Mouse (Mus musculus) thymus, adult 2 months (tissue): ENCODE results near the gene Lmo7. TPM values are rescaled to one million over a fixed set of nuclear protein-coding genes. Genes with fewer than 3 reads are reported as not detected.

ENCODE experiments used
- DNase-seq: peaks from one replicate; pipeline ENCODE4 v3.0.0; 2021
- H3K27ac ChIP-seq: fragments of 200-500 bp; 2 replicates; pipeline ENCODE4 v1.5.1; 2012; ENCODE audit warnings: low read length, control low read depth; ENCODE audit not compliant: control insufficient read depth, insufficient read depth
- H3K27me3 ChIP-seq: fragments of 200-500 bp; 2 replicates; pipeline ENCODE4 v1.6.1; 2012; ENCODE audit warnings: mild to moderate bottlenecking, low read length, moderate library complexity, mixed read lengths; ENCODE audit not compliant: control insufficient read depth, insufficient read depth
- H3K36me3 ChIP-seq: fragments of 200-500 bp; 2 replicates; pipeline ENCODE4 v1.6.1; 2012; ENCODE audit warnings: mild to moderate bottlenecking, low read length, moderate library complexity; ENCODE audit not compliant: control insufficient read depth, insufficient read depth
- H3K4me1 ChIP-seq: fragments of 200-500 bp; replicated peaks from 2 replicates; pipeline ENCODE4 v1.6.1; 2012; ENCODE audit warnings: low read length; ENCODE audit not compliant: control insufficient read depth, insufficient read depth
- H3K4me3 ChIP-seq: fragments of 200-500 bp; 2 replicates; pipeline ENCODE4 v1.5.1; 2012; ENCODE audit warnings: mild to moderate bottlenecking, low read length, control low read depth, moderate library complexity; ENCODE audit not compliant: control insufficient read depth, insufficient read depth
- CTCF ChIP-seq: fragments of 200-500 bp; IDR thresholded peaks from 2 replicates; pipeline ENCODE4 v1.5.1; 2012; ENCODE audit warnings: mild to moderate bottlenecking, control low read depth, low read length, moderate library complexity, borderline replicate concordance; ENCODE audit not compliant: control insufficient read depth, poor library complexity, insufficient read depth; ENCODE audit errors: extremely low read depth
- POLR2A ChIP-seq: fragments of 200-500 bp; IDR thresholded peaks from 2 replicates; pipeline ENCODE4 v1.6.1; 2012; ENCODE audit warnings: mild to moderate bottlenecking, low read length, control low read depth, moderate library complexity; ENCODE audit not compliant: control insufficient read depth, poor library complexity, insufficient read depth; ENCODE audit errors: extremely low read depth
- WGBS: fragments of 180-500 bp; shearing (Covaris S2); methylation state at CpG from one replicate; pipeline ENCODE4 v1.1.7; 2018; 5-methylcytosine and 5-hydroxymethylcytosine counted together
- polyA plus RNA-seq: library from polyadenylated mRNA; depleted of rRNA; stranded (reverse); fragments of >200 nt; gene quantifications from 2 replicates; pipeline ENCODE4 v1.2.3, GENCODE M21; 2012

Lmo7 gene
- polyA plus RNA-seq, 1 experiment, result 13.2 TPM

GRCm38 (mm10) chr14:101836401-101836800, 106.6 kb downstream of the Lmo7 start:
- no peak overlapping the region for H3K27ac ChIP-seq
- 91% methylated on average over 2 of the region's 2 CpGs for WGBS
- H3K4me3 ChIP-seq, result no peak overlapping the region
- H3K27me3 ChIP-seq, result no peaks in the 10 kb centered on the region
- no peak for TF ChIP-seq POLR2A
- TF ChIP-seq CTCF, result no peak
- H3K36me3 ChIP-seq, result no peaks in the 10 kb centered on the region
- H3K4me1 ChIP-seq, result no peaks in the 10 kb centered on the region
- DNase-seq, result no peak

- Histone ChIP-seq H3K27ac (no peak overlapping the region), H3K36me3 (no peaks in the 10 kb centered on the region), H3K4me1 (0 out of 2 replicates have a peak, but pooled peaks cover 2% of the 10 kb centered on the region), H3K4me3 (no peak overlapping the region), H3K27me3 (no peaks in the 10 kb centered on the region)
- DNase-seq, result no peak
- WGBS, result 84% methylated on average over 6 of the region's 6 CpGs
- TF ChIP-seq POLR2A (no peak), CTCF (no peak)
Measured at GRCm38 (mm10) chr14:101837176-101837575, 107.4 kb downstream of the Lmo7 start.

- H3K4me3 ChIP-seq, result no peak overlapping the region
- no peaks in the 10 kb centered on the region for H3K27me3 ChIP-seq
- H3K4me1 ChIP-seq, result 0 out of 2 replicates have a peak, but pooled peaks cover 2% of the 10 kb centered on the region
- no peaks in the 10 kb centered on the region for H3K36me3 ChIP-seq
- DNase-seq, result no peak
- WGBS, result 24% methylated on average over 7 of the region's 7 CpGs
- TF ChIP-seq POLR2A (no peak), CTCF (no peak)
- H3K27ac ChIP-seq, result no peak overlapping the region
Measured at GRCm38 (mm10) chr14:101838231-101838839, 108.6 kb downstream of the Lmo7 start.

- Histone ChIP-seq H3K36me3 (no peaks in the 10 kb centered on the region), H3K27me3 (no peaks in the 10 kb centered on the region), H3K4me1 (0 out of 2 replicates have a peak, but pooled peaks cover 2% of the 10 kb centered on the region), H3K4me3 (no peak overlapping the region), H3K27ac (no peak overlapping the region)
- TF ChIP-seq CTCF (no peak), POLR2A (no peak)
- no peak for DNase-seq
- 88% methylated on average over 24 of the region's 24 CpGs for WGBS
Measured at GRCm38 (mm10) chr14:101839771-101840731, 110.3 kb downstream of the Lmo7 start.

GRCm38 (mm10) chr14:101841271-101841670, 111.5 kb downstream of the Lmo7 start:
- H3K4me3 ChIP-seq, result no peak overlapping the region
- no peak for DNase-seq
- H3K27me3 ChIP-seq, result no peaks in the 10 kb centered on the region
- WGBS, result 86% methylated on average over 5 of the region's 5 CpGs
- 0 out of 2 replicates have a peak, but pooled peaks cover 2% of the 10 kb centered on the region for H3K4me1 ChIP-seq
- no peaks in the 10 kb centered on the region for H3K36me3 ChIP-seq
- TF ChIP-seq CTCF (no peak), POLR2A (no peak)
- H3K27ac ChIP-seq, result no peak overlapping the region

- Histone ChIP-seq H3K36me3 (no peaks in the 10 kb centered on the region), H3K4me3 (peak overlapping the region; percentile 22), H3K4me1 (0 out of 2 replicates have a peak, but pooled peaks cover 2% of the 10 kb centered on the region), H3K27me3 (no peaks in the 10 kb centered on the region), H3K27ac (no peak overlapping the region)
- 15% methylated on average over 6 of the region's 6 CpGs for WGBS
- TF ChIP-seq CTCF, result no peak
- DNase-seq, result no peak
Measured at GRCm38 (mm10) chr14:101842521-101842920, 112.8 kb downstream of the Lmo7 start.

GRCm38 (mm10) chr14:101843443-101843842, 113.7 kb downstream of the Lmo7 start:
- TF ChIP-seq POLR2A (no peak), CTCF (no peak)
- Histone ChIP-seq H3K27ac (no peak overlapping the region), H3K36me3 (no peaks in the 10 kb centered on the region), H3K4me3 (no peak overlapping the region), H3K27me3 (no peaks in the 10 kb centered on the region), H3K4me1 (0 out of 2 replicates have a peak, but pooled peaks cover 2% of the 10 kb centered on the region)
- WGBS, result 96% methylated on average over 17 of the region's 17 CpGs
- no peak for DNase-seq
